Comparison of ENCODE assay signal across 10 mouse cellular contexts in the genomic region with DNA sequence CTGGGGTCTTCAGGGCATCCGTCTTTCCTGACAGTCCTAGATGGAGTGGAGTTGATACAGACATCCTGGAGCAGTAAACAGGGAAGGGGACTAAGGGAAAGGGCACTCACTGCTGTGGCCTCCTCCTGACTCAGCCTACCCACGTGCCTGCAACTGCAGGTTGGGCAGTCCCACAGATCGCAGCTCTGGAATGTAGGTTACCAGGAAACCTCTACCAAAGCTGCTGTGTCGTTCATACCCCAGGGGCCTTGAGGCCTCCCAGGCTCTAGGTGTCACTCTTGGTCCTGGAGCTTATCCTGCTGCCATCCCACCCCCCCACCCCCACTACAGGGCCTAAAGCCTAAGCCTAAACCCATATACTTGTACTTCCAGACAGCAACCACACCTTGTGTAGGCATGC. TPM values are rescaled to one million over a fixed set of nuclear protein-coding genes. Genes with fewer than 3 reads are reported as not detected.
DNase-seq lines count a peak whose midpoint lies in the region; ATAC-seq and TF ChIP-seq lines count a peak whose summit lies in the region.
"Had no signal": no experiment of that assay in that cellular context is flagged by ENCODE, and none has a peak within 500 bp of the region (broad histone marks: within the 10 kb centered on the region; RNA-seq: fewer than 3 reads in every experiment).

No protein-coding gene starts in this region.

- in situ Hi-C loops in Patski (cut with MboI; ENCODE audit: low pct_unique_long_range_greater_than_20kb) = no loop called here

- CTCF ChIA-PET in Patski (lab: Charles Lee) = no interaction called here

- peak overlapping the region; percentile 77 for H3K4me2 ChIP-seq in lung, embryonic 14.5 days
- peak overlapping the region; percentile 99 for H3K4me2 ChIP-seq in liver, embryonic 13.5 days

- ATAC-seq in lung, embryonic 14.5 days (ENCODE audit: insufficient read depth) = no peak
- peak; percentile 33 for ATAC-seq in Patski
- no peak for ATAC-seq in liver, embryonic 13.5 days (ENCODE audit: low read depth)
- ATAC-seq: inflammation-experienced regulatory T-cells, adult 6 months had no signal

- POLR2A ChIA-PET in Patski (lab: Charles Lee) = no interaction called here

- DNase-seq in heart, embryonic 10.5 days (ENCODE audit: low spot score) = no peak
- no peak for DNase-seq in heart, adult 9 months (ENCODE audit: low spot score in 2 of 2)
- DNase-seq in lung, embryonic 14.5 days = no peak
- DNase-seq in lung, adult 2 months = no peak
- DNase-seq in Patski (ENCODE audit: low read depth, low spot score) = no peak
- DNase-seq in liver, embryonic 13.5 days = no peak
- DNase-seq in spleen, adult 18-20 months = no peak
- DNase-seq in lung, adult 18-20 months = no peak
- DNase-seq: layer of hippocampus, postnatal 36 days had no signal

- no peaks in the 10 kb centered on the region for H3K27me3 ChIP-seq in heart, embryonic 10.5 days (ENCODE audit: insufficient read depth, poor library complexity, severe bottlenecking)
- H3K27me3 ChIP-seq in lung, embryonic 14.5 days (ENCODE audit: insufficient read depth, low read length) = no peaks in the 10 kb centered on the region
- H3K27me3 ChIP-seq in Patski = no peaks in the 10 kb centered on the region
- no peaks in the 10 kb centered on the region for H3K27me3 ChIP-seq in liver, embryonic 13.5 days

- H3K9ac ChIP-seq in lung, embryonic 14.5 days = no peak overlapping the region
- H3K9ac ChIP-seq in liver, embryonic 13.5 days = peak overlapping the region; percentile 98

- no peak for TF ChIP-seq POLR2A in lung, adult 2 months (IDR thresholded peaks at IDR 0.05; ENCODE audit: borderline replicate concordance, extremely low read depth, low read depth, low read length)

- H3K4me3 ChIP-seq in heart, embryonic 10.5 days = peak overlapping the region; percentile 74
- no peak overlapping the region for H3K4me3 ChIP-seq in lung, embryonic 14.5 days (ENCODE audit: low read depth, low read length)
- no peak overlapping the region for H3K4me3 ChIP-seq in lung, adult 2 months (replicated peaks; ENCODE audit: extremely low read depth, low read depth, low read length)
- peak overlapping the region; percentile 78 for H3K4me3 ChIP-seq in liver, embryonic 13.5 days (replicated peaks)

- H3K27ac ChIP-seq in heart, embryonic 10.5 days = no peak overlapping the region
- no peak overlapping the region for H3K27ac ChIP-seq in lung, embryonic 14.5 days (ENCODE audit: low read depth)
- H3K27ac ChIP-seq in liver, embryonic 13.5 days = peak overlapping the region; percentile 98

- H3K4me1 ChIP-seq in heart, embryonic 10.5 days = peaks cover 78% of the 10 kb centered on the region
- peaks cover 6% of the 10 kb centered on the region for H3K4me1 ChIP-seq in lung, embryonic 14.5 days (ENCODE audit: insufficient read depth)
- H3K4me1 ChIP-seq in lung, adult 2 months (ENCODE audit: control insufficient read depth, insufficient read depth, low read length) = peaks cover 28% of the 10 kb centered on the region
- peaks cover 84% of the 10 kb centered on the region for H3K4me1 ChIP-seq in liver, embryonic 13.5 days (replicated peaks)

- H3K9me3 ChIP-seq in heart, embryonic 10.5 days = no peaks in the 10 kb centered on the region
- no peaks in the 10 kb centered on the region for H3K9me3 ChIP-seq in lung, embryonic 14.5 days (ENCODE audit: low read depth, low read length)
- H3K9me3 ChIP-seq in liver, embryonic 13.5 days (replicated peaks) = no peaks in the 10 kb centered on the region

- no peak for TF ChIP-seq CTCF in lung, embryonic 14.5 days (IDR thresholded peaks at IDR 0.05; ENCODE audit: low read depth)
- no peak for TF ChIP-seq CTCF in lung, adult 2 months (IDR thresholded peaks at IDR 0.05; ENCODE audit: insufficient read depth, low read length)
- TF ChIP-seq CTCF in Patski (IDR thresholded peaks at IDR 0.05) = no peak

- peaks cover 62% of the 10 kb centered on the region for H3K36me3 ChIP-seq in heart, embryonic 10.5 days
- H3K36me3 ChIP-seq in lung, embryonic 14.5 days (ENCODE audit: insufficient read depth) = peaks cover 62% of the 10 kb centered on the region
- H3K36me3 ChIP-seq in liver, embryonic 13.5 days = peaks cover 63% of the 10 kb centered on the region

- 47% methylated on average over 4 of the region's 4 CpGs for WGBS in heart, embryonic 10.5 days
- 47% methylated on average over 4 of the region's 4 CpGs for WGBS in lung, embryonic 14.5 days
- 55% methylated on average over 4 of the region's 4 CpGs for WGBS in lung, adult 2 months
- WGBS in liver, embryonic 13.5 days (ENCODE audit: insufficient replicate concordance) = 61% methylated on average over 4 of the region's 4 CpGs

RNA-seq across cellular contexts. Expression of a gene that starts 3.5 kb away (rescaled TPM):
- polyA plus RNA-seq in heart, embryonic 10.5 days (2016; fragmentation: Nextera tagmentation; extraction: Ambion mirVana) = 1,251 and 1,319 TPM in 2 replicates
- 842 and 871 TPM in 2 replicates for polyA plus RNA-seq in lung, embryonic 14.5 days (2014; fragmentation: Nextera tagmentation; extraction: Ambion mirVana)
- polyA plus RNA-seq in lung, adult 2 months (2012; rRNA removed) = 684 and 692 TPM in 2 replicates
- polyA plus RNA-seq in Patski (2021) = 1,052 TPM
- 903 and 946 TPM in 2 replicates for polyA plus RNA-seq in liver, embryonic 13.5 days (2015; fragmentation: Nextera tagmentation; extraction: Ambion mirVana)

RNA-seq across cellular contexts. Expression of a gene that starts 8.7 kb away (rescaled TPM):
- polyA plus RNA-seq in heart, embryonic 10.5 days (2016; fragmentation: Nextera tagmentation; extraction: Ambion mirVana) = not detected in 2 replicates
- 0.14 TPM in 1 of 2 replicates, not detected in the other for polyA plus RNA-seq in lung, embryonic 14.5 days (2014; fragmentation: Nextera tagmentation; extraction: Ambion mirVana)
- polyA plus RNA-seq in lung, adult 2 months (2012; rRNA removed) = 3.0 and 3.9 TPM in 2 replicates
- polyA plus RNA-seq in Patski (2021) = 15.4 TPM
- not detected in 2 replicates for polyA plus RNA-seq in liver, embryonic 13.5 days (2015; fragmentation: Nextera tagmentation; extraction: Ambion mirVana)
- polyA plus RNA-seq: inflammation-experienced regulatory T-cells, adult 6 months had no signal

RNA-seq across cellular contexts. Expression of a gene that starts 18.9 kb away (rescaled TPM):
- polyA plus RNA-seq in heart, embryonic 10.5 days (2016; fragmentation: Nextera tagmentation; extraction: Ambion mirVana) = 0.46 and 0.54 TPM in 2 replicates
- polyA plus RNA-seq in lung, embryonic 14.5 days (2014; fragmentation: Nextera tagmentation; extraction: Ambion mirVana) = 0.24 and 0.84 TPM in 2 replicates
- polyA plus RNA-seq in lung, adult 2 months (2012; rRNA removed) = 1.5 and 1.6 TPM in 2 replicates
- 0.47 TPM for polyA plus RNA-seq in Patski (2021)
- polyA plus RNA-seq in liver, embryonic 13.5 days (2015; fragmentation: Nextera tagmentation; extraction: Ambion mirVana) = 0.22 and 0.32 TPM in 2 replicates

RNA-seq across cellular contexts. Expression of a gene that starts 25.8 kb away (rescaled TPM):
- 188 and 215 TPM in 2 replicates for polyA plus RNA-seq in heart, embryonic 10.5 days (2016; fragmentation: Nextera tagmentation; extraction: Ambion mirVana)
- polyA plus RNA-seq in lung, embryonic 14.5 days (2014; fragmentation: Nextera tagmentation; extraction: Ambion mirVana) = 88.2 and 92.9 TPM in 2 replicates
- polyA plus RNA-seq in lung, adult 2 months (2012; rRNA removed) = 112 and 121 TPM in 2 replicates
- polyA plus RNA-seq in Patski (2021) = 72.2 TPM
- 164 and 166 TPM in 2 replicates for polyA plus RNA-seq in liver, embryonic 13.5 days (2015; fragmentation: Nextera tagmentation; extraction: Ambion mirVana)

RNA-seq across cellular contexts. Expression of a gene that starts 38.6 kb away (rescaled TPM):
- 52.3 and 59.4 TPM in 2 replicates for polyA plus RNA-seq in heart, embryonic 10.5 days (2016; fragmentation: Nextera tagmentation; extraction: Ambion mirVana)
- 56.4 and 62.4 TPM in 2 replicates for polyA plus RNA-seq in lung, embryonic 14.5 days (2014; fragmentation: Nextera tagmentation; extraction: Ambion mirVana)
- 70.4 and 84.7 TPM in 2 replicates for polyA plus RNA-seq in lung, adult 2 months (2012; rRNA removed)
- polyA plus RNA-seq in Patski (2021) = 62.4 TPM
- 25.3 and 27.5 TPM in 2 replicates for polyA plus RNA-seq in liver, embryonic 13.5 days (2015; fragmentation: Nextera tagmentation; extraction: Ambion mirVana)

Comparison
In these comparisons a context has a peak if more than half of its experiments do, and no peak if none do; other contexts are left out.
1. H3K4me3 ChIP-seq: peak in heart, embryonic 10.5 days (single experiment) and liver, embryonic 13.5 days (single experiment); none in lung, embryonic 14.5 days (single experiment) and lung, adult 2 months (single experiment).